Mouse (Mus musculus) gastrocnemius, postnatal 14 days (tissue): ENCODE results near the gene Tnn. TPM values are rescaled to one million over a fixed set of nuclear protein-coding genes. Genes with fewer than 3 reads are reported as not detected.

ENCODE experiments used
- DNase-seq: peaks from one replicate; pipeline ENCODE4 v3.0.0; 2021; ENCODE audit warnings: mixed read lengths
- intact Hi-C: fragments of 180-260 bp; cut with DNase I; formaldehyde crosslinking; loops from one replicate; pipeline ENCODE4 v1.15.1; 2025; ENCODE audit warnings: low total_unique reads
- total RNA-seq, 2 experiments: library from RNA; stranded (reverse); gene quantifications; 2 replicates each; pipeline ENCODE4 v1.2.3; 2021

Tnn gene
- total RNA-seq, 2 experiments from 2014 or later: 0.04 TPM; not detected in 1

DNA sequence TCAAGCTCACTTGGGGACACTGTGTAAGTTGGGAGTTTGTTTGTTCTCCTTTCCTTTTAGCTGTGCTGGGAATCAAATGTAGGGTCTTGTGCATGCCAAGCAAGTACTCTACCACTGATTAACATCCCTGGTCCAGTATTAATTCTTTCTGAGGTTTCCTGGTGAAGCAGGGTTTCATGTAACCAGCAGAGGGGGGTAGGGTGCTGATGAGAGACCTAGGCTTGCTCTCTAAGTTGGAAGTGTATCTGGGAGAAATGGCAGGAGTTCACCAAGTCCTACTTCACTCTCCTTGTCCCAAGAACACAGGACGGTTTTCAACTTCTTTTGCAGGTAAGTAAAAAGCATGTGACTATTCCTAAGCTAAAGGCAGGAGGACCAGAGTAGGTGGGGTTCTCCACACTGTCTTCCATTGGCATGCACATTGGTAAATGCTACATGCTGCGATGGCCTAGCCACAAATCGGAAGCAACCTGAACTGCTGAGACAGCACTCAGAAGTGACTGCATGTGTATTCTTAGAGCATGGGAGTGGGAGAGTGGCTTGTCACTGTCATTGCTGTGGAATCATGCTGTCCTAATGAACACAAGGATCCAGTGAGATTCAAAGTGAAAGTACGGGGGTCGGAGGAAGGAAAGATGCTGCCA, 53.6 kb downstream of the Tnn start:
- DNase-seq: no peak

GRCm38 (mm10) chr1:160086651-160087050, 66.7 kb downstream of the Tnn start:
- DNase-seq: no peak
- intact Hi-C loops: loop anchor here (10.0 kb wide), 1 partner anchor 692 kb away; no protein-coding TSS in a partner anchor

More for the DNA sequence above, 53.6 kb downstream of the Tnn start:
- intact Hi-C loops: no loop called here

DNA sequence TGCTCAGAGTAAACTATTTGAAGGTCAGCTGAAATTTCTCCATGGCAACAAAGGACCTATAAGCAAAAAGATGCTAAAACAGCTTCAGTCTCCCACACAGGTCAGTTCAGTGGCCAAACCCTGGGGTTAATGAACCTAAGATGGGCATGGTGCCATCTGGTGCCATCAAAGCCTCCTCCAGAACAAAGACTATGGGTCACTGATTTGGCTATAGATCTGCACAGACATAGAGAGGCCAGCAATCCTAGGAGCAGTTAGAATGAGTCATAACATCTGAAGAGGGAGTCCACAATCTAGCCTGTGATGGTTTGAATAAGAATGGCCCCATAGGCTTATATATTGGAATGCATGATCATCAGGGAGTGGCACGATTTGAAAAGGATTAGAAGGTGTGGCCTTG, 69.1 kb downstream of the Tnn start:
- no peak for DNase-seq
- intact Hi-C loops: loop anchor here (10.0 kb wide), 1 partner anchor 689 kb away; no protein-coding TSS in a partner anchor

DNA sequence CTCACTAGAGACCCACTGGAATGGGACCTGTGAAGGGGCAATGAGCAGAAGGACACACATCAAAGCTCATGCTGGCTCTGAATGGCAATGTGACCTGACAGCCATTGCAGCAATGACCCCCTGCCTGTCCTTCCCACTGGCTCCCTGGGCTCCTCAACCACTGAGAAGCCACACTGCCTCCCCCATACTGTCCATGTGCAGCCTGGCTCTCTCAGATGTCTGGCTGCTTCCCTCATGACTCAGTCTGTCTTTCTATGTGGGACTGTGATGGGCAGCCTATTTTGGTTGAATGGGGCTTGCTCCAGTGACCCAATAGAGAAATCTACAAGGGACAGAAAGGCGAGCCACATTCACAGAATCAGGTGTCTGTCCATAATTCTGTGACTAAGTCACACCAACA, 70.7 kb downstream of the Tnn start:
- intact Hi-C loops: loop anchor here (10.0 kb wide), 1 partner anchor 688 kb away; no protein-coding TSS in a partner anchor
- DNase-seq: no peak

GRCm38 (mm10) chr1:160080800-160081436, 72.5 kb downstream of the Tnn start:
- intact Hi-C loops: loop anchor here (10.0 kb wide), 1 partner anchor 686 kb away; no protein-coding TSS in a partner anchor
- DNase-seq: peak; percentile 60

- intact Hi-C loops: loop anchor here (5.0 kb wide), 1 partner anchor 167 kb away; no protein-coding TSS in a partner anchor
- peak; percentile 11 for DNase-seq
Measured at GRCm38 (mm10) chr1:160078882-160079661, 74.3 kb downstream of the Tnn start.

DNA sequence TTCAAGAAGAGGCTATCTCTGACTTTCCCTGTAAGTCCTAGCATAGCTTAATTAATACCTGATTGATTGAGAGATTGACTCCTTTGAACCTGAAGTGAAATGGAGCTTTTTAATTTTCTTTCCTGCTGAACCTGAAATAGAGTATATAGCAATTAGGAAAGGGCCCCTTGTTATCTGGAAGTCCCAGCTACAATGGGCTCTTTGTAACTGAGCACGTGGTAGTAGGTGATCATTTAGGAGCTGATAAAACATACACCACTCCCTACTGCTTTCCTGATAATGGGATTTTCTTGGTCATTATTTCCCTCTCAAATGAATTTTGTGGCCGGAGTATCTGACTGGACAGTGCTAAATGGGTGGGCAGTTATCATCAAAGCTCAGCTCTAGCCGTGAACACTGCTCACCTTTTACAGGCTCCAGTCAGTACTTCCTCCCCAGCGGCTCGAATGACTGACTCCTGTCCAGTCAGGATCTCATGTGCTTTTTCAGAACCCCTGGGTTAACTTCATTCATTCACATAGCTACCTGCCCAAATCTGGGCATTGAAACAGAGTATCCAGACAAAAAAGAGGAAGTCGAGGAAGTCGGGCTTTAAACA, 88.7 kb downstream of the Tnn start:
- no peak for DNase-seq
- intact Hi-C loops: no loop called here

DNA sequence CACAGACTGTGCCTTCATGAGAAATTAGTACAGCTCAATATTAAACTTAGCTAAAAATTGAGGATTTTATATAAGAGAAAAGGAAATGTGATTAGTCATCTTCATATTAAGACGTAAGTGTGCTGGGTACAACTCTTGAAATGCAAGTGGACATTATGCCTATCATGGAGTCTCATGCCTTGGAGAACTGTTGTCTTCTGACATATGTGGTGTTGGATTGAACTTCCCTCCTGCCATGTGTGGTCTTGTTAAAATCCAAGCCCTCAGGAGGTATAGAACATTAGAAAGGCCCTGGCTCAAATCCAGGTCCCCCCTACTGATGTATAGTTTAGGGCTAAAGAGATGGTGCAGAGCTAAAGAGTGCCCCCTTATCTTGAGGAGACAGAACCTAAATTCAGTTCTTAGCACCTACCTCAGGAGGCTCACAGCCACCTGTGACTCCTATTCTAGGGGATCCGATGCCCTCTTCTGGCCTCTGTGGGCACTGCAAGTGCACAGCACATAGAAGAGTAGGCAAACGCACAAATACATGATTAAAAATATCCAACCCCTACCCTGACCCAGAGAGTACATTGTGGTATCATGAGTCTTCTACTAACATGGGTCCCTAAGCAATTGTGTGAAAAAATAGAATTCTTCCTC, 91.5 kb downstream of the Tnn start:
- intact Hi-C loops: no loop called here
- peak; percentile 16 for DNase-seq

DNA sequence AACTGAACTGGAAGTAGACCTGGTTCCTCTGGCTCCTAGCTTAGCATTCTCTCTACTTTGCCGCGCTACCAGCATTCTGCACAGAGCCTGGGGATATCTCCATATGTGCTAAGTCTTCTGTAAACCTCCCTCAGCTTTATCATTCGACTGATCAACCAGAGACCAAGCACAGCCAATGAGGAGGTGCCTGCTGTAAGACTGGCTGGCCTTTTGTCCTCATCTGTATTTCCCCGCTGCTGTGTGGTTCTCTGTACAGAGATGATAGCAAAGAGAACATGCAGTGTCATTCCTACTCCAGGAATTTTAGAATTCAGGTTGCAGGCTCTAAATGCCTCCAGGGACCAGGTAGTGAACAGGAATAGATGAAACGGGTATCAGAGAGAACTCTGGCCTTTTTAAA, 92.1 kb downstream of the Tnn start:
- intact Hi-C loops: no loop called here
- no peak for DNase-seq

- intact Hi-C loops: no loop called here
- DNase-seq: no peak
Measured at GRCm38 (mm10) chr1:160060542-160060941, 92.8 kb downstream of the Tnn start.

- no peak for DNase-seq
Measured at GRCm38 (mm10) chr1:160059908-160060307, 93.5 kb downstream of the Tnn start.

GRCm38 (mm10) chr1:160057657-160058056, 95.7 kb downstream of the Tnn start:
- intact Hi-C loops: no loop called here
- no peak for DNase-seq

More at GRCm38 (mm10) chr1:160059908-160060307, 93.5 kb downstream of the Tnn start:
- intact Hi-C loops: no loop called here

GRCm38 (mm10) chr1:160054366-160055078, 98.9 kb downstream of the Tnn start:
- intact Hi-C loops: no loop called here
- no peak for DNase-seq

DNA sequence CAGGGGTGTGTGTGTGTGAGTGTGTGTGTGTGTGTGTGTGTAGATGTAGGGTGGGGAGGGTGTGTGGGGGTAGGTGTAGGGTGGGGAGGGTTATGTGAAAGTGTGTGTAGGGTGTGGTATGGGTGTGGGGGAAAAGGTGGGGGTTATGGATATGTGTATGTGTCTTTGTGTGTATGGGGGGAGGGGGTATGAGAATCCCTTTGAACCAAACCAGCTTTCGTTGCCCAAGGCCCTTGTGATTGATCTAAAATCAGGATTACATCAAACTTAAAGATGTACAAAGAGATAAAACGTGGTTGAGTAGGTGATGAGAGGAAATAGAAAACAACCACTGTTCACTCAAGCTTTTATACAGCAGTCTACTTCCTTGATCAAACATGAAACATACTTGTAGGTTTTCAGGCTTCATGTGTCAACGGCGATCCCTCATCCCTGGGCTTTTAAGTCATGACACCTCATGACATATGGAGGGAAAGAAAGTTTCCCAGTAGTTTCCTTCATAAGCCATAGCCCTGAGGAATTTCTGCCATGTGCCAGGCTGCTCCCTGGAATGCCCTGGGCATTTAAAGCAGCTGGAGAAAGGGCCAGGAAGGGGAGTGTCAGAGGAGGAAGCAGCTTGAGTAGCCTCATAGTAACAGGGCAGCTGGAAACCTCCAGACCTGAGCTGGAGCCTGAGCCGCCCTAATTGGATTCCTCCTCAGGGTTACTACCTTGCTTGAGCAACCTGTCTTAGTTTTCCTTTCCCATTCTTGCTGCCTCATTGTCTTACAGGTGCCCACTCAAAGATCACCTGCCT, 99.7 kb downstream of the Tnn start:
- no peak for DNase-seq
- intact Hi-C loops: no loop called here

- intact Hi-C loops: no loop called here
- DNase-seq: no peak
Measured at GRCm38 (mm10) chr1:160052556-160053315, 100.6 kb downstream of the Tnn start.

DNA sequence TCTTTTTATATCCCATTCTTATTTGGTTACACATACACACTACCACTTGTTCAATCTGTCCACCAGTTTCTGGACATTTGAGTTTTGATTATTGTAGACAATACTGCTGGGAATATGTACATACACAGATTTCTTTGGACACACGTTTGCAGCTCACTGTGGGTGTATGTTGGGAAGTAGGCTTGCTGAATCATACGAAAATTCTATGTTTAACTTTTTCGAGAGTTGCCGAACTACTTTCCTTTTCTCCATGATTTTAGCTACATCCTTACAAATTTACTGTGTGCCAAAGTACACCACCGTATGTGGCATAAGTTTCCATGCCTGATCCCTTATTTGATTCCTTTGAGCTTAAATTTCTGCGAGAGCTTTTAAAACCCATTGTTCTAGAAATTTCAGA, 102.5 kb downstream of the Tnn start:
- intact Hi-C loops: no loop called here
- no peak for DNase-seq

DNA sequence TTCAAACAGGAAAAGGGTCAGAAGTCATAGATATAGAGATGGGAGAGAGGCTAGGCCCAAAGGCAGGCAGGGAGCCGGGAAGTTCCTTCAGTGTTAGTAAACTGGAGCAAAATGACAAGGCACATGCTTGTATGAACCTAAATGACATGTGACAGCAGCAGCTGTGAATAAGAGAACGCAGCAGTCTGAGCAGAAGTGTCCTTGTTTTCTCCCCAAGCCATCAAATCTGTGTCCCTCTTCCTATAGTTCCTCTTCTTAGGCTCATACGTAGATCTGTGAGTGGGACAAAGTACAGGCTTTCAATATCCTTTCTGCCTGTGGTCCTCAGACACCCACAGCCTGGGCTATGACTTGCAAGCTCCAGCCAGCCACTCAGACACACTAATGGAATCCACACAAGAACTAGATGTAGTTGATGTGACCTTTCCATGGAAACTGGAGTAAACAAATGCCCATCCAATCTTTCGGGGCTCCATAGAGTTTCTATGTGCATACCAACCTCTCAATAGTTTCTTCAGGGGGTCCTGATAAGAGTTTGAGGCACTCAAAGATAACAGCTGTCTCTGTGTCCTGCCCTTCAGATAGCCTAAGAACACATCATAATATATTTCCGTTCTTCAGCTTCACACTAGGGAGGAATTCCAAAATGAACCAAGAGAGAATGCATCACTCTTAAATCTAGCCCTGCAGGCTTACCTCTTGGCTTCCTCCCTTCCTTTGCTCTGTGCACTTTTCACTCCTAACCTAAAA, 104.1 kb downstream of the Tnn start:
- no peak for DNase-seq
- intact Hi-C loops: no loop called here
